Mouse (Mus musculus): ENCODE measurements at regions not wholly inside any gene's neighbourhood (a gene's known extent, or its start where the extent isn't known, plus 50 kb on each side); places are given as distances from the start of the nearest gene placed in this dataset.

DNA sequence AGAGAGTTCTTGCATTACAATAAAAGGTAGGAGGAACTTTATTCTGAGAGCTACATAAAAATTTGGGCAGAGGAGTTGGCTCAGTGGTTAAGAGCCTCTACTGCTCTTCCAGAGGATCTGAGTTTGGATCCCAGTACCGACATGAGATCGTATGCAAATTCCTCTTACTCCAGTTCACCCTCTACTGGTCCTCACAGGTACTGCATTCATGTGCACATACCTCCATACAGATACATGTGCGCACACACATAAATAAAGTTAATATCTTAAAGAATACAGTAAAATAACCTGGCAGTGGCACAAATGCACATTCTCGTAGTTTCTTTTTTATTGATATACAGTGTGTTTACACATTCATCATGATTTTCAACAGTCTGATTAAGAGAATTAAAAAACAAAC, 232.4 kb downstream of the Vps13c start:
- dilution Hi-C loops (cut with MboI; ENCODE audit: extremely low pct_ligation_motif_present, extremely low pct_unique_long_range_greater_than_20kb, low sequenced_read_pairs) (no loop called here), in situ Hi-C loops (cut with MboI; ENCODE audit: low pct_ligation_motif_present, low pct_unique_long_range_greater_than_20kb, low sequenced_read_pairs) (no loop called here)
- DNase-seq (ENCODE audit: extremely low read depth), result no peak

GRCm38 (mm10) chr9:68077329-68077728, 237.1 kb downstream of the Vps13c start:
- DNase-seq (ENCODE audit: extremely low read depth), result no peak
- Histone ChIP-seq H3K4me3 (replicated peaks in 1 of 3; ENCODE audit: low read depth in 2 of 3, low read length in 2 of 3, poor library complexity in 1 of 3) (no peak overlapping the region), H3K79me2 (replicated peaks; ENCODE audit: control insufficient read depth, extremely low read depth, insufficient read depth, poor library complexity, severe bottlenecking) (no peaks in the 10 kb centered on the region), H3K9ac (ENCODE audit: insufficient read depth, low read depth) (no peak overlapping the region), H3K27ac (ENCODE audit: insufficient read depth, low read depth) (no peak overlapping the region), H3K27me3 (replicated peaks) (peaks cover 4% of the 10 kb centered on the region), H3K9me3 (replicated peaks; ENCODE audit: low read length) (peaks cover 2% of the 10 kb centered on the region), H3K4me2 (ENCODE audit: insufficient read depth, low read depth, poor library complexity, severe bottlenecking) (no peak overlapping the region), H3K36me3 (replicated peaks in 1 of 2; ENCODE audit: control insufficient read depth in 1 of 2, insufficient read depth in 1 of 2, low read length in 1 of 2) (no peaks in the 10 kb centered on the region), H3K4me1 (ENCODE audit: control insufficient read depth in 1 of 2, insufficient read depth in 2 of 2) (no peaks in the 10 kb centered on the region)
- TF ChIP-seq HCFC1 (IDR thresholded peaks at IDR 0.05; ENCODE audit: low read depth, low read length) (no peak), TCF12 (IDR thresholded peaks at IDR 0.05; ENCODE audit: low read depth, low read length) (no peak), GABPA (IDR thresholded peaks at IDR 0.05; ENCODE audit: insufficient replicate concordance, low read depth, low read length) (no peak), E2F4 (IDR thresholded peaks at IDR 0.05; ENCODE audit: insufficient replicate concordance, low read depth, low read length) (no peak), POLR2AphosphoS2 (IDR thresholded peaks at IDR 0.05; ENCODE audit: low read depth, low read length) (no peak)
- in situ Hi-C loops (cut with MboI; ENCODE audit: low pct_ligation_motif_present, low pct_unique_long_range_greater_than_20kb, low sequenced_read_pairs), result no loop called here
- dilution Hi-C loops (cut with MboI; ENCODE audit: extremely low pct_ligation_motif_present, extremely low pct_unique_long_range_greater_than_20kb, low sequenced_read_pairs), result no loop called here

More for the DNA sequence above, 232.4 kb downstream of the Vps13c start:
- Histone ChIP-seq H3K4me2 (ENCODE audit: insufficient read depth, low read depth, poor library complexity, severe bottlenecking) (no peak overlapping the region), H3K4me3 (replicated peaks in 1 of 3; ENCODE audit: low read depth in 2 of 3, low read length in 2 of 3, poor library complexity in 1 of 3) (no peak overlapping the region), H3K9me3 (replicated peaks; ENCODE audit: low read length) (peaks cover 2% of the 10 kb centered on the region), H3K9ac (ENCODE audit: insufficient read depth, low read depth) (no peak overlapping the region), H3K36me3 (replicated peaks in 1 of 2; ENCODE audit: control insufficient read depth in 1 of 2, insufficient read depth in 1 of 2, low read length in 1 of 2) (no peaks in the 10 kb centered on the region), H3K27me3 (replicated peaks) (peaks cover 9% of the 10 kb centered on the region), H3K79me2 (replicated peaks; ENCODE audit: control insufficient read depth, extremely low read depth, insufficient read depth, poor library complexity, severe bottlenecking) (no peaks in the 10 kb centered on the region), H3K4me1 (ENCODE audit: control insufficient read depth in 1 of 2, insufficient read depth in 2 of 2) (no peaks in the 10 kb centered on the region), H3K27ac (ENCODE audit: insufficient read depth, low read depth) (no peak overlapping the region)
- TF ChIP-seq JUN (IDR thresholded peaks at IDR 0.05; ENCODE audit: insufficient read depth, low read depth, low read length) (no peak), RCOR1 (conservative IDR thresholded peaks at IDR 0.05; ENCODE audit: low read depth, low read length) (no peak), MYC (IDR thresholded peaks at IDR 0.05; ENCODE audit: low read depth, low read length) (no peak)

DNA sequence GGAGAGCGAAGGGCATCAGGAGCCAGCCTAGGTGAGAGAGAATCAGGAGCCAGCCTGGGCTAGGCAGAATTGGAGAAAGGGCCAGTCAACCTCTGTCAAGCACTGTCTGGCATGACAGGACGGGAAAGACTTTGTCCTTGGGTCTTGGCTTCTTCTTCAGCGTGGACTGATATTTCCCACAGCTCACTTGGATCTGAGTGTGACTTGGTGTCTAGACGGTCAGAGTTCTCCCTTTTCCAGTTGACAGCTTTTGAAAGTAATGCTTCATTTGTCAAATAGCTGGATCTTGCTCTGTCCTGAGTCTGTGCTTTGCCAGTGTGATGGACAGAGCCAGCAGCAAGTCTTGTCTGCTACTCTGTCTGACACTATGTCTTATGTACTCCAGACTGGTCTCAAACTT, 243.1 kb downstream of the Vps13c start:
- in situ Hi-C loops (cut with MboI; ENCODE audit: low pct_ligation_motif_present, low pct_unique_long_range_greater_than_20kb, low sequenced_read_pairs), result no loop called here
- Histone ChIP-seq H3K27ac (ENCODE audit: insufficient read depth, low read depth) (no peak overlapping the region), H3K4me3 (replicated peaks in 1 of 3; ENCODE audit: low read depth in 2 of 3, low read length in 2 of 3, poor library complexity in 1 of 3) (no peak overlapping the region), H3K4me1 (ENCODE audit: control insufficient read depth in 1 of 2, insufficient read depth in 2 of 2) (no peaks in the 10 kb centered on the region), H3K9me3 (replicated peaks; ENCODE audit: low read length) (no peaks in the 10 kb centered on the region), H3K9ac (ENCODE audit: insufficient read depth, low read depth) (no peak overlapping the region), H3K36me3 (replicated peaks in 1 of 2; ENCODE audit: control insufficient read depth in 1 of 2, insufficient read depth in 1 of 2, low read length in 1 of 2) (no peaks in the 10 kb centered on the region), H3K79me2 (replicated peaks; ENCODE audit: control insufficient read depth, extremely low read depth, insufficient read depth, poor library complexity, severe bottlenecking) (no peaks in the 10 kb centered on the region), H3K4me2 (ENCODE audit: insufficient read depth, low read depth, poor library complexity, severe bottlenecking) (no peak overlapping the region), H3K27me3 (replicated peaks) (peaks cover 13% of the 10 kb centered on the region)
- TF ChIP-seq MYC (IDR thresholded peaks at IDR 0.05; ENCODE audit: low read depth, low read length), result no peak
- no peak for DNase-seq (ENCODE audit: extremely low read depth)
- dilution Hi-C loops (cut with MboI; ENCODE audit: extremely low pct_ligation_motif_present, extremely low pct_unique_long_range_greater_than_20kb, low sequenced_read_pairs), result no loop called here
